Mouse (Mus musculus): Measurements from ENCODE around the gene Tnfsf9. TPM values are rescaled to one million over a fixed set of nuclear protein-coding genes. Genes with fewer than 3 reads are reported as not detected.

Tnfsf9 gene
- 0.82 and 1.7 TPM in 2 replicates for total RNA-seq (2017)

DNA sequence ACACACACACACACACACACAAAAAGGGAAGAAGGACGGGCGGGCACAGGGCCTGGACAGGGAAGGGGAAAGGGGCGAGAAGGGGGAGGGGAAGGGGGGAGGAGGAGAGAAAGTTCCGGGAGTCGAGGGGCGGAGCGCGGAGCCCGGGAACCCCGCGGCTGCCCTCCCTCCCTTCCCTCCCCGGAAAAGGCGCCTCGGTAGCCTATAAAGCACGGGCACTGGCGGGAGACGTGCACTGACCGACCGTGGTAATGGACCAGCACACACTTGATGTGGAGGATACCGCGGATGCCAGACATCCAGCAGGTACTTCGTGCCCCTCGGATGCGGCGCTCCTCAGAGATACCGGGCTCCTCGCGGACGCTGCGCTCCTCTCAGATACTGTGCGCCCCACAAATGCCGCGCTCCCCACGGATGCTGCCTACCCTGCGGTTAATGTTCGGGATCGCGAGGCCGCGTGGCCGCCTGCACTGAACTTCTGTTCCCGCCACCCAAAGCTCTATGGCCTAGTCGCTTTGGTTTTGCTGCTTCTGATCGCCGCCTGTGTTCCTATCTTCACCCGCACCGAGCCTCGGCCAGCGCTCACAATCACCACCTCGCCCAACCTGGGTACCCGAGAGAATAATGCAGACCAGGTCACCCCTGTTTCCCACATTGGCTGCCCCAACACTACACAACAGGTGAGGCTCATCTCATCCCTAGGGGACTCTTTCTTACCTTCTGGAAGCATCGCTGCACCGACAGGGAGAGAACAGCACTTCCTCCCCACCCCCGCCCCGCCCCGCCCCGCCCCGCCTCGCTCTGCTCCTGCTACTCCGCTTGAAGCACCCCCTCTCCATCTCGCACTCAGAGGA lies at the start of gene Tnfsf9:
TSS of gene Tnfsf9 (plus strand) at position 145 of the 854 bp plus-strand sequence.
- peak; percentile 65 for ATAC-seq (replicated peaks; ENCODE audit: low read depth, poor library complexity, severe bottlenecking)

DNA sequence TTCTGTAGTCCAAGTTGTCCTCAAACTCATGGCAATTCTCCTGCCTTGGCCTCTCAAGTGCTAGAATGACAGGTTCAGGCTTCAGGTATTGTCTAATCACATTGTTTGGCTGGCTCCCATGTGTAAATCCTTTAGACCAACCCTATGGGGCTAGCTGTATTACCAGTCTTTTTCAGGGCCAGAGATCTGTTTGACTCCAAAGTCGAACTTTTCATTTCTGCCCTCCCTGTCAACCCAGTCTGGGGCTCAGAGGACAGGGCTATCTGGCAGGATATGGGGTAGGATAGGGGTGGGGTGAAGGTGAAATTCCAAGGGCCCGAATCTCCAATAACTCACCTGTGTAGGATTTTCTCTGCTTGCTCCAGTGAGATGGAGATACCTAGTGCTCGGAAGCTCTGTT lies 48.9 kb upstream of the Tnfsf9 start:
- no peak for ATAC-seq (replicated peaks; ENCODE audit: low read depth, poor library complexity, severe bottlenecking)

DNA sequence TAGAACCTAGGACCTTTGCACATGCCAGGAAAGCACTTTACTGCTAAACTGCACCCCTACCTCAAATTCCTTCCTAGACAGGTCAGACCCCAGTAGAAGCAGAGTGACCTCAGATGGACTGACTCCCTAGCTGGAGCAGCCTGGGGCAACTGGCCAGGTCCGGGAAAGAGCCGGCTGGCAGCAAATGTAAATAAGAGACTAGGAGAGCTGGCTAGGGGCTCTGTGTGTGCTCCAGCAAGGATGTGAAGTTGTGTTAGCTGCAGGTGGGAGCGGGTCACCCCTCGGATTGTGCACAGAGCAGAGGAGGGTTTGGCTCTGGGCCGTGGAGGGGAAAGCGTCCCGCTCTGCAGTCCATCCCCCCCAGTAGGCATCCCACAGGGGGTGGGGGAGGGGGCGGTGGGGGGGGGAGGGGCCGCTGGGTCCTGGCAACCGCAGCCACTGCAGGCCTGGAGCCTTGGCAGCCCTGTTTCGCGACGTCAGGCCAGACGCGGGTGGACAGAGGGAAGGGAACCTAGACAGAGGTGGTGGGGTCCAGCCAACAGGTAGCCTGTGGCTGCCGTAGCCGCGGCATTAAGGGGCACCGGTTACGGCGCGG lies 46.1 kb upstream of the Tnfsf9 start, which contains the start of gene Crb3:
TSS of gene Crb3 (plus strand) at position 215 of the 595 bp plus-strand sequence.
- no peak for ATAC-seq (replicated peaks; ENCODE audit: low read depth, poor library complexity, severe bottlenecking)

DNA sequence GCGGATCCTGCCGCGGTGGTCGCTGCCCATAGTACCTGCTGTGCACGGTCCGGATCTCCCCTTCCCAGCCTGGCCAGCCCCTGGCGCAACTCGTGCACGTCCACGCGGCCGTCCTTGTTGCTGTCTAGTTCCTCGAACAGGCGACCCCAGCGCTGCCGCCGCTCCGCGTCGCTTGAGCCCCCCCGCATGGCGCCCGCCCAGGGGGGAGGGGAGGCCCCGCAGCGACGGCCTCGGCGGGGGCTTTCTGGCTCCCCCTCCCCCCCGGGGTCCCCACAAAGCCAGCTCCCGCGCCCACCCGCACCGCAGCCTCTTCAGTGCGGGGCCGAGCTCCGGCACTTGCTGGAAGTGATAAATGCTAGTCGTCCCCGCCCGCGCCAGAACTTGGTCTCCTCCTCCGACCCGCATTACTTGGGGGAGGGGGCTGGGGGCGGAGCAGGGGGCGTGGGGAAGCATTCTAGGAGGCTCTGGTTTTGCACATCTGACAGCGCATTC lies 45.6 kb upstream of the Tnfsf9 start, which contains the start of gene Slc25a23:
TSS of gene Slc25a23 (minus strand) at position 378 of the 492 bp plus-strand sequence.
- ATAC-seq (replicated peaks; ENCODE audit: low read depth, poor library complexity, severe bottlenecking) = 0 out of 2 replicates have a peak, but pooled peaks have one; percentile 9

DNA sequence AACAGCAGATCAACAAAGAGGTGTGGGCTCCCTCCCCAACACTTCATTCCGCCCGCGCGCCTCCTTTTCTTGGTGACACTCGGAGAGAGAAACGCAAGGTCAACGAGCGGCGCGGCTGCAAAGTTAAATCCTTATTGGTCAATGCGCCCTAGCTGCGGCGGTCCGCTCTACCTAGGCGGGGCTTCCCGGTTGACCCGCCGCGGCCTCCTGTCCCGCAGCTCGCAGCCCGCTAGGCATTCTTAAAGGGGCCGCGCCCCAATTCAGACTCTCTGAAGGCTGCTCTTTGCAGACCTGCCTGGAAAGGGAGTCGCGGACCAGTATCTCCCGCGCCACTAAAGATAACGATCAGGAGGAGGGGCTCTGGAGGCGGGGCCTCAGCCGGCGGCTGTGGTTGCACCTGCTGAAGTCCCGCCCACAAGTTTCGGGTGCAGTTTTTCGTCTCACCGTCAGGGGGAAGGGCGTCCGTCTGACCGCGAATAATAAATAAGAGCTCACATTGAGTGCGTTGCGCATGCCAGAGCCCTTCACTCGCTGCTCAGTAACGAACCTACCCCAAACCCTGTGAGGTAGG lies 44.8 kb upstream of the Tnfsf9 start:
- ATAC-seq (replicated peaks; ENCODE audit: low read depth, poor library complexity, severe bottlenecking) = peak; percentile 82

DNA sequence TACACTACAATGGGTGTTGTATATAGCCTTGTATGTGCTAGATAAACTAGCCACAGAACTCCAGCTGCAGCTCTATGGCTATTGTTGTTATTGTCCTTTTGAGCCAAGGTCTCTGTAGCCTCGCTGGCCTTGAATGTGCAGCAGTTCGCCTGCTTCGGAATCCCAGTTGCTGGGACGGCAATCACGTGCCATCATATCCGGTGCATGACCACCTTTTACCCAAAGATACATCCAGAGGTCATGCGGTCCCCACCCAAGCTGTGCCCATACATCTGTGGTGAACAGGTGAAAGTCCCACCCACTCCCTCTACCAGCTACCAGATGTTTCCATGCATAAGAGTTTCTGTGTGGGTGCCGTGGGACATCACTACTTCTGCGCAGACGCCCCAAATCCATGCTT lies 44.1 kb upstream of the Tnfsf9 start:
- no peak for ATAC-seq (replicated peaks; ENCODE audit: low read depth, poor library complexity, severe bottlenecking)

DNA sequence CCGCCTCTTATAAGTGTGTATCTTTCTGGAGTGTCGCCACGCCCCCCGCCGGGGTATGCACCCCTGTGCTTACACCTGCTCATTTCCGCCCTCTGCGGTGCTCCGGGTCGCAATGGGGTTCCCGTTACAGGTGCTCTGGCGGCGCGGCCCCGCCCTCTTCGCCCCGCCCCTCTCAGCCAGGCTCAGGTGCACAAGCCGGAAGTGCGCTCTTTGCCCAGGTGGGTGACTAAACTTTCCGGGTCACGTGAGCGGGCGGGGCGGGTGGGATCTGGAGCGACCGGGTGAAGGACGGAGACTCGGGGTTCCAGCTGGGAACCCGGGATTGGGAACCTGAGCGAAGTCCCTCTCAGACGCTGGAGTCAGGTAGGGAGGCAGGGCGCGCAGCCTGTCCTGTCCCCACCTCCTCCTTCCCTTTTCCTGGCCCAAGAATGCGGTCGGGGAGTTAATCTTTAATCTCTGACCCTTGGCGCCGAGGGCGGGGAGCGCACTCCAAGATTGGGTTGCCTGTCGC lies 43.1 kb upstream of the Tnfsf9 start:
- no peak for ATAC-seq (replicated peaks; ENCODE audit: low read depth, poor library complexity, severe bottlenecking)

DNA sequence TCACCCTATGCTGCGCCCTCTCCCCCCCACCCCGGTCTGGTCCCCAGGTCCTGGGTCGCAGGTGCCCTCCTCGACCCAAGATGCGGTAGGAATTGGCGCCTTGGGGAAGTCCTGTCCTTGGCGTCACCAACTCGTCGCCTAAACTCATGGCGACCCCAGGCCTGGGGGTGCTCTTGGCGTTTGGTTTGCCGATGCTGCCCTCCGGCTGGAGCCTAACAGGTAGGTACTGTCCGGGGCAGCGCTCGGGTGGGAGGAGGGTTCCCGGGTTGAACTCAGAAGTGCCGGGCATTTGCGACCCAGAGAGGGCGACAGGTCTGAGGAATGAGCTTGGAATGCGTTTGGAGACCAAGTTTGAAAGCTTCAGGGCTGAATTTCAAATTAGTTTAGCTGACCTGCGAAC lies 42.6 kb upstream of the Tnfsf9 start:
- no peak for ATAC-seq (replicated peaks; ENCODE audit: low read depth, poor library complexity, severe bottlenecking)

DNA sequence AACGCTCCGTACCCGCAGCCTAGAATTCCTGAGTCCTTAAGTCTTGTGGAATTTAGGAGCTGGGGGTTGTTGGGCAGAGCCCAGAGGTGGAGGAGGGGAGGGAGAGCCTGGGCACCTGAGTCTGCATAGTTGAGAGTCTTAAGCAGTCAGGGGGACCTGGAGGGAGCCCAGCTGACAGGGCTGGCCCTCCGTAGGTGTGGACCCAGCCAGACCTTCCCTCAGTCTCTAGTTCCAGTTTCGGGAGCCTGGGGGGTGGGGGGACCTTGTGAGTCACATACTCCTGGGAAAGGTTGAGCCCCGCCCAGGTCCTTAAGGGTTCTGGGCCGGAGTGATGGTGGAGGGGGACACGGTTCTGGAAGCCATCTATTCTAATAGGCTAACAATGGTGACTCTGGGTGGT lies 42.1 kb upstream of the Tnfsf9 start:
- no peak for ATAC-seq (replicated peaks; ENCODE audit: low read depth, poor library complexity, severe bottlenecking)

DNA sequence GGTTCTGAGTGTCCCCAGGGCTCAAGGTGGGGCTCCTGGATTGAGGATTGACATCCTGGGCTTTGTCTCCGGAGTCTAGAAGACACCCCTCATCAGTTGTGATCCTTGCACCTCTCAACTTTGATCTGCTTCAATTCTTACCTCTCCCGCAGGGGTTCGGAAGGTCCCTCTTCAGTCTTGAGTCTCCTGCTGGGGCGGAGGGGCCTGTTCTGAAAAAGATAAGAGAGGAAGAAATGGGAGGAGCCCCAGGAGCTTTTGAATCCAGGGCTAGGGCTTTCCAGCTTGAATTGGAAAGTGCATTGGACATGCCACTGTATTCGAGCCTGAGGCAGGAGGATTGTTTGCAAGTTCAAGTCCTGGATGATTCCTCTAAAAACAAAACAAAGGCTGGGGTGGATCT lies 38.2 kb upstream of the Tnfsf9 start:
- ATAC-seq (replicated peaks; ENCODE audit: low read depth, poor library complexity, severe bottlenecking) = no peak

DNA sequence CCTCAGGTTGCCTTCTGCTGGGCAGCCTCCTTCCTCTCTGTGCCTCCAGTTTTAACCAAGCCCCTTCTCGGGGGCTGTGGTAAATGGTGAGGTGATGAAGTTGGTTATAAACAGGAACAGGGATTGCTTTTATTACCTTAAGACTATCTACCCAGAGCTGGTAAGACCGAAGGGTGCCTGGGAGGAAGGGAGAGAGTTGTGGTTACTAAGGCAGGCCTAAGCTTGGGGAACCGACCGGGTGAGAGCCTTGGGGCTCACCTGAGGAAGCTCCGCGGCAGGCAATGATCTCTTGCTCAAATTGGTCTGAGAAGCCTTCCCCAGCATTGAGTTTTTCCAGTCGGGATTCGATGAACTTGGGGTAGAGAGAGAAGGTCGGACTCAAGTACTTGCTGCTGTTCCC lies 34.9 kb upstream of the Tnfsf9 start:
- ATAC-seq (replicated peaks; ENCODE audit: low read depth, poor library complexity, severe bottlenecking) = no peak

DNA sequence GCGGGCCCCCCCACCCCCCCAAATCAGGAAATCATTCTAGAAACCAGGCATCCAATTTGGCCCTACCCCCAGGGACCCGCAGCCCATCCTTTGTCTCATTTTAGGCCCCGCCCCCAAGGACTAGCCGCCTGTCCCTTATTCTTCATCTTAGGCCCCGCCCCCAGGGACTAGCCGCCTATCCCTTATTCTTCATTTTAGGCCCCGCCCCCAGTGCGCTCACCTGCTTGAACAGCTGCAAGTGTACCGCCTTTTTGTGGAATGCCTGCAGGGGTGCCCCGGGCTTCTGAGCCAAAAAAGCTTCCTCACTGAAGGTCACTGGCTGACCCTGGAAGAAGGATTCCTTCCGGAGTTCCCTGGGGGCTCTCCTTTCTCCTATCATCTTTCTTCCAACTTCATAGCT lies 34.4 kb upstream of the Tnfsf9 start:
- no peak for ATAC-seq (replicated peaks; ENCODE audit: low read depth, poor library complexity, severe bottlenecking)

DNA sequence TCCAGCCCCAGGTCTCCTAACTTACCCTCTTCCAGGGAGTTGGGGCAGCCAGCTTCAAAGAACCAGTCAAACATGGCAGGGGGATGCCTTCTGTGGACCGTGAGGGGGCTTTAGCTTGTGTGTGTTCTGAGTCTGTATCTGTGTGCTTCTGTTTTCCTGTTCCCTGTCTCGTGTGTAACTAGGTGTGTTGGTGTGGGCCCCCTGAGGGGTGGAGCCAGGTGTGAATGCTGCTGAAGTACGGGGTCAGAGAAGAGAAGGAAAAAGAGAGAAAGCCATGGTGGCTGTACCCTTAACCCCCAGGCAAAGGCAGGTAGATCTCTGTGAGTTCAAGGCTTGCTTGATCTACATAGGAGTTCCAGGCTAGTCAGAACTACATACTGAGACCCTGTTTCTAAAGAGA lies 28.2 kb upstream of the Tnfsf9 start:
- no peak for ATAC-seq (replicated peaks; ENCODE audit: low read depth, poor library complexity, severe bottlenecking)

DNA sequence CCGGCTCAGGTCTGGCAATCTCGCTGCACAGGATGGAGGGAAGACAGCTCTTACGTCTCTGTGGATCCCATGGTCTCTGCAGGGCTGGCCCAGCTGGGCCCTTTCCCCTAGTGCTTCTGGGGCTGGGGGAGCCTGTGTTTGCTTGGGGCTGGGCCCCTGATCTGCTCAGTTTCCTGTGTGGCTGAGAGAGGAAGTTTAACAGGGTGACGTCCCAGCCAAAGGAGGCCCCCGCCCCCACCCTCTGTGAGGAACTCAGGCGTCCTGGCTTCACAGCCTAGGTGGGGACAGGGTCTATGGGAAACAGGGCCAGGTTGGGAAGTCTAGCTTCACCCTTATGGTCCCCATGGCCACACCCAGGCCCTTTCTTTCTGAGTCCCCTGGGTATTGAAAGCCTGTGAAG lies 26.8 kb upstream of the Tnfsf9 start, which contains the start of gene Dennd1c:
TSS of gene Dennd1c (minus strand) at position 179 of the 400 bp plus-strand sequence.
- ATAC-seq (replicated peaks; ENCODE audit: low read depth, poor library complexity, severe bottlenecking) = peak; percentile 92

DNA sequence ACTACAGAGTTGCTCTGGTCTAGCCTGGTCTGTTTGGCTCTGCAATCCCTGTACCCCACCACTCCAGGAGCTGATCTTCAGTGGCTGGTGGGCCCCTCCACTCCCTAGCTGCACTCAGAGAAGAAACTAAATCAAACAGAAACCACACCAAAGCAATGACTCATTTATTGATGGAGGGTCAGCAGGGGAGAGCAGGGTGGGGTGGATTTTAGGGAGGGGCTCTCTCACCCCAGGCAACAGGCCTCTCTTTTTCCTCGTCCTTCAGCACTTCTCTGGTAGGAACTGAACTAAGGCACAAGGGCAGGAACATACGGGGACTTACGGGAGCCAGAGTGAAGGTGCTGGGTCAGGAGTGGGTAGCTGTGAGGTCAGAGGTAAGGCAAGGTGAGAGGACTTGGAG lies 25.2 kb upstream of the Tnfsf9 start:
- no peak for ATAC-seq (replicated peaks; ENCODE audit: low read depth, poor library complexity, severe bottlenecking)

DNA sequence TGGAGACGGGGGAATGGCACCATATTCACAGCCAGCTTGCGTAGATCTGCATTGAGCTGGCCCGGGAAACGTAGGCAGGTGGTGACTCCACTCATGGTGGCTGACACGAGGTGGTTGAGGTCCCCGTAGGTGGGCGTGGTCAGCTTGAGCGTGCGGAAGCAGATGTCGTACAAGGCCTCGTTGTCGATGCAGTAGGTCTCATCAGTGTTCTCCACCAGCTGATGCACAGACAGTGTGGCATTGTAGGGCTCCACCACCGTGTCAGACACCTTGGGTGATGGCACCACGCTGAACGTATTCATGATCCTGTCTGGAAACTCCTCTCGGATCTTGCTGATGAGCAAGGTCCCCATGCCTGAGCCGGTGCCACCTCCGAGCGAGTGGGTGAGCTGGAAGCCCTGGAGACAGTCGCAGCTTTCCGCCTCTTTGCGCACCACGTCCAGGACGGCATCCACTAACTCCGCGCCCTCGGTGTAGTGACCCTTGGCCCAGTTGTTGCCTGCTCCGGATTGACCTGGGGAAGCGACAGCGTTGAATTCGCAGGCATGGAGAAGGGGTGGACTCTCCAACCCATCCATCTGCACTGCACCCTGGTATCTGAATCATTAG lies 23.8 kb upstream of the Tnfsf9 start:
- ATAC-seq (replicated peaks; ENCODE audit: low read depth, poor library complexity, severe bottlenecking) = no peak

DNA sequence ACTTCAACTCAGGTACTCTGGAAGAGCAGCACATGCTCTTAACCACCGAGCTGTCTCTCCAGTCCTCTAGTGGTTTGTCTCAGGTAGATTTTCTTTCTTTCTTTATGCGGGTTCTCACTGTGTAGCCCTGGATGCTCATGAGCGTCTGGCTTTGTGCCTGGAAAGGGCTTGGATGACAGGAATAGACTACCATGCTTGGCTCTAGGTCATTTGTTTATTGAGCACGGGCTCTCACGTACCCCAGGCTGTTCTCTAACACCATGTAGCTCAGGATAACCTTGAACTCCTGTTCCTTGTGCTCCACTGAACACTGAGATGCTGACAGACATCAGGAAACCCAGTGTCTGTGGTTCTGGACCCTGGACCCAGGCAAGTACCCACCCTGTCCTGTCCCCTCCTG lies 22.6 kb upstream of the Tnfsf9 start:
- no peak for ATAC-seq (replicated peaks; ENCODE audit: low read depth, poor library complexity, severe bottlenecking)

DNA sequence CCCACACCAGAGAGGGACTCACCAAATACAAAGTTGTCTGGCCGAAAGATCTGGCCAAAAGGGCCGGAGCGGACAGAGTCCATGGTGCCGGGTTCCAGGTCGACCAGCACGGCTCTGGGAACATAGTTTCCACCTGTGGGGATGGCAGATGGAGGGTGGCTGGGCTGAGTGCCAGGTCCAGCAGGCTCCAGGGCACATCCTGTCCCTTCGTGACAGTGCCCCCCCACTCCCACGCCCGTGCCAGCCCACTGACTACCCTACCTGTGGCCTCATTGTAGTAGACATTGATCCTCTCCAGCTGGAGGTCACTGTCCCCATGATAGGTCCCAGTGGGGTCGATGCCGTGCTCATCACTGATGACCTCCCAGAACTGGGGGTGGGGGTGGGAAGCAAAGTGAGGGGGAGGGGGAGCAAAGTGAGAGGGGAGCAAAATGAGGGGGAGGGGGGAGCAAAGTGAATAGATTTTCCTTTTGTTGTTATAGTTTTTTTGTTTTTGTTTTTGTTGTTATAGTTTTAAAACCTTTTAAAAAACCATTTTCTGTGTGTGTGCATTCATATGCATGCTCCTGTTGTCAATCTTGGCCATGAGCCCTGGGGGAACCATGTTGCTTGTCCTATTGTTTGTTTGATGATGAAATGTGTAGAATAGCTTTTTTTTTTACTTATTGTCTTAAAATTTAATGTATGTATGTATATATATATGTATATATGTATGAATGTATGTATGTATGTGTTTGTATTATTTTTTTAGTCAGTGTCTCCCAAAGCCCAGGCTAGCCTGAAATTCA lies 19.0 kb upstream of the Tnfsf9 start:
- no peak for ATAC-seq (replicated peaks; ENCODE audit: low read depth, poor library complexity, severe bottlenecking)

DNA sequence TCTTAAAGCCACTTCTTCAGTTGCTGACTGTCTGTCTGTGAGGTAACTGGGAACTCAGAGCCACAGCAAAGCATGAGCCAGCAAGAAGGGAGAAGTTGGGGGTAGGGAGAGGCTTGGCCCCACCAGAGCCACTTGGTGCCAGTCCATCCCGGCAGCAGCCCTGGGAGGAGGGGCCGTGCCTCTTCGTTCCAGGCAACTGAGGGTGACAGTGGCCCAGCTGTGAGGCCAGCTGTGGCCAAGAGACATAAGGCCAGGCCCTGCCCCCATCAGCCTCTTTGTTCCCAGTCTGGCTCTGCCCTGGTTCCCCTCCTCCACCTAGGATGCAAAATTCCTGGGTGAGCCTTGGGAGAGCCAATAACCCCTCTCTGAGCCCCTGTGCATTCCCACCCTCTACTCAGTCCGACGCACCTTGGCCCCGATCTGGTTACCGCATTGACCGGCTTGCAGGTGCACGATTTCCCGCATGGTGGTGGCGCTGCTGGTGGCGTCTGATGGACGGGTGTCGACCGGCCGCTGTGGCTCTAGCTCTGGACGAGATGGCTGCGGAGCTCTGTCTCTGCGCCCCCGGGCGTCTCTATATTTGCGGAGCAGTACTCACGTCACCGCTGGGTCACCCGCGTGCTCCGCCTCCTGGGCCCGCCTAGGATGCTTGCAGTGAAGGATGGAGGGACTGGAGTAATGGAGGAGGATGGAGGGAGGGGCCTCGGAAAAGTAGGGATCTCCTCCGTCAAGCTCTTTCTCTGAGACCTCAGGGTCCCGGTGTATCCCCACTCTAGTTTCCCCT lies 17.9 kb upstream of the Tnfsf9 start, which contains the start of gene Tubb4a:
TSS of gene Tubb4a (minus strand) at position 734 of the 784 bp plus-strand sequence.
- ATAC-seq (replicated peaks; ENCODE audit: low read depth, poor library complexity, severe bottlenecking) = peak; percentile 47

Measured in common myeloid progenitor, adult 5-6 weeks (primary cell).